Mouse (Mus musculus): ENCODE measurements at regions not wholly inside any gene's neighbourhood (a gene's known extent, or its start where the extent isn't known, plus 50 kb on each side); places are given as distances from the start of the nearest gene placed in this dataset.

GRCm38 (mm10) chr1:124652251-124652861 lies 607.0 kb upstream of the Dpp10 start:
- DNase-seq: no peak

- no peak for DNase-seq
Measured at GRCm38 (mm10) chr1:124635246-124635768, 589.9 kb upstream of the Dpp10 start.

- no peak for DNase-seq
Measured at GRCm38 (mm10) chr1:124630084-124630483, 584.7 kb upstream of the Dpp10 start.

- no peak for DNase-seq
Measured at GRCm38 (mm10) chr1:124584620-124585019, 539.3 kb upstream of the Dpp10 start.
